Mouse (Mus musculus): ENCODE data around the gene Kcnh7.

The Kcnh7 gene

DNA sequence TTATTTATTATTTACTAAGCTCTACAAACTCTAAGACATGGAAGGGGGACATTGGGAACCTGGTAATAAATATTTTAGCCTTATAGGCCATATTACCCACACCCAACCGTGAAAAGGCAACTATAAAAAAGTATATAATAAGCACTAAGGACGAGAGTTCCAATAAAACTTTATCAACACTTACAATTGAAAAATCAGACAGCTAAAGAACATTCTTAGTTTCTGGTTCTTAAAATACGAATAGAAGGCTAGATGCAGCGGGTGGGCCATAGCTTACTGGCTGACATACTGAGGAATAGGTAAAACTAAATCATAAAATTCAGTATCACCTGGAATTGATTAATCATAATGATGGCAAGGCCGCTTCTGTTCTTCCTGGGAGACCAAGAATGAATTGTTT, 539.2 kb downstream of the Kcnh7 start:
- DNase-seq = no peak

All from liver (tissue).